Mouse (Mus musculus): ENCODE results near the gene Popdc3. TPM values are rescaled to one million over a fixed set of nuclear protein-coding genes. Genes with fewer than 3 reads are reported as not detected.

Popdc3 gene
- polyA plus RNA-seq, 1 experiment from 2014 or later: 0.58 TPM

DNA sequence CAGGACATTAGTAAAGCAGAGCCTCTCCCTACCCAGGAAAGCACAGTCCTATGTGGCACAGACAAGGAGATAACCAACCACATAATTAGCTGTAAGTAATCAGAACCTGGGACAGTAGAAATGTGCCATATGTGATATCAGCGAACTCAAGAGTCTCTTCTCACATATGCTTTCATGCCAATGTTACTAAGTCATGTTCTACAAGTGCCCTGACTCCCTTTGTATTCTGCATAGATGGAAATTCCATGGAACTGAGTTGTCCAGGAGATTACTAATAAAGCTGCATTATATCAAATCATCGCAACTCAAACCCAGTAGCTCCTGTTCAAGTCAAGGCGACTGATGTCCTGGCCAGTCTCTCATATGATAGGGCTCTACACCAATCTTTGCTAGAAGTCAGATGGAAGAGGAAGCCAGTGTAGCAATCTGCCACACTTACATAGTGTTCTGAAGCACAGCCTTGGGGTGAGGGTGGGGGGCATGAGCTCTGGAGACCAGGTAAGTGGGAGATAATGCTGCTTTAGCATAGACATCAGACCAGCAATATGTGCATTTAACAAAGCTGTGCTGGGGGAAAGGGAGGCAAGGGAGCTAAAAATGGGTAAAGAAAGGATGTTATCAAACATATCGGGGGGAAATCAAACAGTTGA, 2.9 kb downstream of the Popdc3 start:
- no peak overlapping the region for H3K4me3 ChIP-seq (ENCODE audit: low read depth, low read length)
- H3K27ac ChIP-seq (ENCODE audit: low read length): no peak overlapping the region
- no peaks in the 10 kb centered on the region for H3K9me3 ChIP-seq (ENCODE audit: control insufficient read depth, low read depth, low read length)
- no peak overlapping the region for H3K4me2 ChIP-seq (replicated peaks; ENCODE audit: low read depth, low read length)
- no peak overlapping the region for H3K9ac ChIP-seq (replicated peaks; ENCODE audit: low read depth, low read length)
- no peak for ATAC-seq (ENCODE audit: insufficient number of reproducible peaks, insufficient read depth, low FRiP score, low read depth)
- WGBS: 89% methylated on average over 4 of the region's 4 CpGs
- no peaks in the 10 kb centered on the region for H3K36me3 ChIP-seq (ENCODE audit: control insufficient read depth, insufficient read depth, low read length)
- no peaks in the 10 kb centered on the region for H3K27me3 ChIP-seq (ENCODE audit: control insufficient read depth, insufficient read depth, low read length)
- no peaks in the 10 kb centered on the region for H3K4me1 ChIP-seq (ENCODE audit: control insufficient read depth, insufficient read depth, low read length)

DNA sequence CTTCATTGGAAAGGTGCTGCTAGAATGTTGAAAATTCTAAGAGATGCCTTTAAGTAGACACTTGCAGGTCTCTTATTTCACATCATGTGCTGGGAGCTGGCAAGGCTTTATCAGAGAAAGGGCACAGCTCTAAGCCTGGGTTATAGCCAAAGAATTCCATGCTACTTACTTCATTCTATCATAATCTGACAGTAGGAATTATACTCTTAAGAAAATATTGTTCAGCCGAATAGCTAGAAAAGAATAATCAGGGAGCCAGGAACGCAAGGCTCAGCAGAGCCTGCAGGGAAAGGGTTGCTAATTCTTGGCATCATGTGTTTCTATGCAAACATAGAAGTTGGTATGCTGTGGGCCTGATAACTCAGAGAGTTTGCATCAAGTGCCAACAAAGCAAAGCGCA, 3.4 kb downstream of the Popdc3 start:
- Histone ChIP-seq H3K4me1 (ENCODE audit: control insufficient read depth, insufficient read depth, low read length) (no peaks in the 10 kb centered on the region), H3K27me3 (ENCODE audit: control insufficient read depth, insufficient read depth, low read length) (no peaks in the 10 kb centered on the region), H3K4me2 (replicated peaks; ENCODE audit: low read depth, low read length) (no peak overlapping the region), H3K27ac (ENCODE audit: low read length) (no peak overlapping the region), H3K9me3 (ENCODE audit: control insufficient read depth, low read depth, low read length) (no peaks in the 10 kb centered on the region), H3K4me3 (ENCODE audit: low read depth, low read length) (no peak overlapping the region), H3K9ac (replicated peaks; ENCODE audit: low read depth, low read length) (no peak overlapping the region), H3K36me3 (ENCODE audit: control insufficient read depth, insufficient read depth, low read length) (no peaks in the 10 kb centered on the region)
- 75% methylated on average over 3 of the region's 3 CpGs for WGBS
- no peak for ATAC-seq (ENCODE audit: insufficient number of reproducible peaks, insufficient read depth, low FRiP score, low read depth)

DNA sequence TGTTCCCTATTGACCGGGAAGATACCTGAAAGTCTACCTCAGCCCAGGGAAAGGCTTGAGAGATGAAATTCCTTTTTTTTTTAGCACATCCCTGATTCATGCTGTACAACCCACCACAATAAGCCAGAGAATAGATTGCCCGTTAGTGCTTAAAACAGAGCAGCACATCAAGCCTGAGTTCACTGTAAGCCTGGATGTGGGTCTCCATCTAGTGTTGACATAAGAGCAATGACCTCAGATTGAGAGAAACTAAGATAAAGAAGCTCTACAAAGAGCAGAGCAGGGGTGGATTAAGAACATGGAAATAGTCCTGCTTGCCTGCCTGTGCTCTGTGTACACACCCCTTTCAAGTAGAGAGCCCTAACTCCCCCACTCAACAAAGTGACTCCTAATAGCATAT, 7.6 kb downstream of the Popdc3 start:
- no peak overlapping the region for H3K27ac ChIP-seq (ENCODE audit: low read length)
- H3K9ac ChIP-seq (replicated peaks; ENCODE audit: low read depth, low read length): no peak overlapping the region
- 88% methylated on average over 2 of the region's 2 CpGs for WGBS
- H3K4me2 ChIP-seq (replicated peaks; ENCODE audit: low read depth, low read length): no peak overlapping the region
- H3K9me3 ChIP-seq (ENCODE audit: control insufficient read depth, low read depth, low read length): no peaks in the 10 kb centered on the region
- no peaks in the 10 kb centered on the region for H3K4me1 ChIP-seq (ENCODE audit: control insufficient read depth, insufficient read depth, low read length)
- no peak for ATAC-seq (ENCODE audit: insufficient number of reproducible peaks, insufficient read depth, low FRiP score, low read depth)
- no peak overlapping the region for H3K4me3 ChIP-seq (ENCODE audit: low read depth, low read length)
- no peaks in the 10 kb centered on the region for H3K36me3 ChIP-seq (ENCODE audit: control insufficient read depth, insufficient read depth, low read length)
- no peaks in the 10 kb centered on the region for H3K27me3 ChIP-seq (ENCODE audit: control insufficient read depth, insufficient read depth, low read length)

DNA sequence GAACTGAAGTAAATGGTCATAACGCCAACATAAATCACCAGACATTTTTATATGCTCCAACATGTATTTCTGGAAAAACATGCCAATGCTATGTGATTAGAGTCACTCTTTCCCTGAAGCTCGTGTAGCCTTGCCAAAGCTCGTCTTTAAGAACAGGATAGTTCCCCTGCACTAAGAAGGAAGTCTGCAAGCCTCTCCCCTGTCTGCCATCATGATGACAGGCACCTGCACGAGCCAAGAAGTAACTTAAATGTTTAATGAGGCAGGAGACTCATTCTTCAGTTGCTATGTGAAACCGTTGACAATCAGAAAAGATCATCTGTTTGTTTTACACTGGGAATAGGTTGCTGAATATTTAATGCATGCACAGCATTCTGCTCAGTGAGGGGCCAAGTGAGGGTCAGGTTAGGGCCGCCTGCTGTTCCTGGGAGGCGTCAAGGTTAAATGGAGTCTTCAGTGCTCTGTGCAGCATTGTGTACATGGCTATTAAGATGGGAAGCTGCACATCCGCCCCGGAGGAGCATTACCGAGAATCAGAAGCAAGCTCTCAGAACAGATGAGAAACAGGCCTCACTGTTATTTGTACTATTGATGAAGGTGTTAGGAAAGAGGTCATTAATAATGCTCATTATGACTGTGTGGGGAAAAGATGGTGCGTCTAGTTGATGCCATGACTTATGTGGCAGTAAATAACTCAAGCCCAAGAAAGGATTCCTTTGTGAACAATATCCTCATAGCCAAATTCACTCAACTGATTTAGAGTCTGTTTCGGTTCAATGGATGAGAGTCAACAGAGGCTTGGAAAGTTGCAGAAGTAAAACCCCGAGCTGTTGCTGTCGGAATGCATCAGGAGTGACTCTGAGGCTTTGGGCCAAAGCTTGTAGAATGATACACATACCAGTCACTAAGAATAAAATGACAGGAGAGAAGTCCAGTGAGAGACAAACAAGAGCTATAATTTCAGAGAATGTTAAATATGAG, 15.7 kb downstream of the Popdc3 start:
- no peaks in the 10 kb centered on the region for H3K4me1 ChIP-seq (ENCODE audit: control insufficient read depth, insufficient read depth, low read length)
- ATAC-seq (ENCODE audit: insufficient number of reproducible peaks, insufficient read depth, low FRiP score, low read depth): no peak
- no peaks in the 10 kb centered on the region for H3K36me3 ChIP-seq (ENCODE audit: control insufficient read depth, insufficient read depth, low read length)
- no peak overlapping the region for H3K4me2 ChIP-seq (replicated peaks; ENCODE audit: low read depth, low read length)
- H3K27ac ChIP-seq (ENCODE audit: low read length): no peak overlapping the region
- no peak overlapping the region for H3K4me3 ChIP-seq (ENCODE audit: low read depth, low read length)
- no peaks in the 10 kb centered on the region for H3K9me3 ChIP-seq (ENCODE audit: control insufficient read depth, low read depth, low read length)
- 43% methylated on average over 14 of the region's 14 CpGs for WGBS
- no peak overlapping the region for H3K9ac ChIP-seq (replicated peaks; ENCODE audit: low read depth, low read length)
- no peaks in the 10 kb centered on the region for H3K27me3 ChIP-seq (ENCODE audit: control insufficient read depth, insufficient read depth, low read length)

DNA sequence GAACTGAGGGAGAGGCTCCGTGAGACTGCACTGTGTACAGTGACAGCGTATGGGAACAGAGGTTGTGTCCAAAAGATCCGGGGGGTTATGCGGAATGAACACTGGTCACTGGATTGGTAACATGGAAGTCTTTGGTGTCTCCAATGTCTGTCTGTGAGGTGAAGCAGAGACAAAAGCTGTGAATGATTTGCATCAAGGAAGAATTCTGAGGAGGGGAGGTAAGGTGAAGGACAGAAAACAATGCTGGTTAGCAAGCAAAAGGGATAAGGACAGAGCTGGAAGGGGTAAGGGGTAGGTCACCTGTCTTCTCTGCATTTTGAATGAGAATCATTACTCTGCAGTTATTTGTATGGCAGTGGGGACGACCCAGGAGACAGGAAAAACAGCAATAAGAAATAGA, 16.6 kb downstream of the Popdc3 start:
- Histone ChIP-seq H3K27me3 (ENCODE audit: control insufficient read depth, insufficient read depth, low read length) (no peaks in the 10 kb centered on the region), H3K27ac (ENCODE audit: low read length) (no peak overlapping the region), H3K4me2 (replicated peaks; ENCODE audit: low read depth, low read length) (no peak overlapping the region), H3K9ac (replicated peaks; ENCODE audit: low read depth, low read length) (no peak overlapping the region), H3K9me3 (ENCODE audit: control insufficient read depth, low read depth, low read length) (no peaks in the 10 kb centered on the region), H3K4me3 (ENCODE audit: low read depth, low read length) (no peak overlapping the region), H3K4me1 (ENCODE audit: control insufficient read depth, insufficient read depth, low read length) (no peaks in the 10 kb centered on the region), H3K36me3 (ENCODE audit: control insufficient read depth, insufficient read depth, low read length) (no peaks in the 10 kb centered on the region)
- ATAC-seq (ENCODE audit: insufficient number of reproducible peaks, insufficient read depth, low FRiP score, low read depth): no peak
- WGBS: 84% methylated on average over 5 of the region's 5 CpGs

DNA sequence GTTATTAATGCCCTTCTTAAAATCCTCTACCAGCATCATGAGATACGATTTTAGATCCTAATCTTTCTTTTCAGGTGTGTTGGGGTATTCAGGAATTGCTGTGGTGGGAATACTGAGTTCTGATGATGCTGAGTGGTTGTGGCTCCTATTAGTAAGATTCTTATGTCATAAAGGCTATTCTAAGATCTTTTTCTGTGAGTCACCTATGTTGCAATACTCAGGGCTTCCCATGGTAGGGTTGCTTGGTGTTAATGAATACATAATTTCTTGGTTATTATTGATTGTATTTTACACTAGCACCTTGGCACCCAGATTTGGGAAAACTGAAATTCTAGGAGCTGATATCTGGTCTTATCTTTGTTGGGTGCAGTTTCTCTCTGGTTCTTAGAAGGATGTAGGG, 26.7 kb downstream of the Popdc3 start:
- no peaks in the 10 kb centered on the region for H3K27me3 ChIP-seq (ENCODE audit: control insufficient read depth, insufficient read depth, low read length)
- no peak for ATAC-seq (ENCODE audit: insufficient number of reproducible peaks, insufficient read depth, low FRiP score, low read depth)
- no peaks in the 10 kb centered on the region for H3K36me3 ChIP-seq (ENCODE audit: control insufficient read depth, insufficient read depth, low read length)
- no peak overlapping the region for H3K4me3 ChIP-seq (ENCODE audit: low read depth, low read length)
- no peak overlapping the region for H3K9ac ChIP-seq (replicated peaks; ENCODE audit: low read depth, low read length)
- no peaks in the 10 kb centered on the region; the same call in 1 of the 2 replicates for H3K9me3 ChIP-seq (ENCODE audit: control insufficient read depth, low read depth, low read length)
- 46% methylated on average over 1 of the region's 1 CpGs for WGBS
- no peaks in the 10 kb centered on the region for H3K4me1 ChIP-seq (ENCODE audit: control insufficient read depth, insufficient read depth, low read length)
- no peak overlapping the region for H3K27ac ChIP-seq (ENCODE audit: low read length)
- H3K4me2 ChIP-seq (replicated peaks; ENCODE audit: low read depth, low read length): no peak overlapping the region

DNA sequence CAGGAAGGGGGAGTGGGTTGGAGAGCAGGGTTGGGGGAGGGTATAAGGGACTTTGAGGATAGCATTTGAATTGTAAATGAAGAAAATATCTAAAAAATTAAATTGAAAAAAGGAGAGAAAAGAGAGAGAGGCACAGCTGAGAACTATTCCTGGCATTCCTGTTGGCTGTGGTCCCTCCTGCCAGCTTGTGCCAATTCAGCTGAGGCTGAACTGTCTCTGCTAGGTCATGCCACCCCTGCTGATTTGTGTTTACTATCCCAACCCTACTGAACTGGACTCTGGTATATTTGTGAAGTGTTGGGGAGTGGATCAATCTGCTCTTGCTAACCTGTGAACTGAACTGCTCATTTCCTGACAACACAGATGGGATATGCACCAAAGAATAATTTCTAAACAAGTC, 32.3 kb downstream of the Popdc3 start:
- no peak overlapping the region for H3K4me2 ChIP-seq (replicated peaks; ENCODE audit: low read depth, low read length)
- ATAC-seq (ENCODE audit: insufficient number of reproducible peaks, insufficient read depth, low FRiP score, low read depth): no peak
- H3K4me3 ChIP-seq (ENCODE audit: low read depth, low read length): no peak overlapping the region
- no peak overlapping the region for H3K27ac ChIP-seq (ENCODE audit: low read length)
- H3K9ac ChIP-seq (replicated peaks; ENCODE audit: low read depth, low read length): no peak overlapping the region
- no peaks in the 10 kb centered on the region; the same call in 1 of the 2 replicates for H3K9me3 ChIP-seq (ENCODE audit: control insufficient read depth, low read depth, low read length)
- H3K4me1 ChIP-seq (ENCODE audit: control insufficient read depth, insufficient read depth, low read length): no peaks in the 10 kb centered on the region
- no peaks in the 10 kb centered on the region for H3K36me3 ChIP-seq (ENCODE audit: control insufficient read depth, insufficient read depth, low read length)
- H3K27me3 ChIP-seq (ENCODE audit: control insufficient read depth, insufficient read depth, low read length): no peaks in the 10 kb centered on the region

DNA sequence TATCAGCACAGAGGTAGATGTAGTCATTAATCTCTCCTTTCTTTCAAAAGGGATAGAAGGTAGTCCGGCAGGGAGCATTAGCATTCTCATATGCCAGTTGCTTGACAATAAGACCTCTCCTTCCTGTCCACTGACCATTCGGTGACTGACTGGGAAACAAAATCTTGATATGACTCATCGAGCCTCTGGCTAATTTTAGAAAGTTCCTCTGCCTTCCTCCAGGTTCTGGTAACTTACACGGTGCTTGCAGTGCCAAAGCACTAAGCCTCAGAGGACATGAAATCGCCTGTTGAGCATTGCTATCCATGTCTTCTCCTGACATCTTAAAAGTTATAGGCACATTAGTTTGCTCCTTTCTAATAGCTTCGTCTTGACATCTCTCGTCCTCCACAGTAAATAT, 38.8 kb downstream of the Popdc3 start:
- 70% methylated on average over 7 of the region's 7 CpGs for WGBS
- Histone ChIP-seq H3K27me3 (ENCODE audit: control insufficient read depth, insufficient read depth, low read length) (no peaks in the 10 kb centered on the region), H3K4me3 (ENCODE audit: low read depth, low read length) (no peak overlapping the region), H3K4me1 (ENCODE audit: control insufficient read depth, insufficient read depth, low read length) (no peaks in the 10 kb centered on the region), H3K27ac (ENCODE audit: low read length) (no peak overlapping the region), H3K4me2 (replicated peaks; ENCODE audit: low read depth, low read length) (no peak overlapping the region), H3K9ac (replicated peaks; ENCODE audit: low read depth, low read length) (no peak overlapping the region), H3K9me3 (ENCODE audit: control insufficient read depth, low read depth, low read length) (no peaks in the 10 kb centered on the region), H3K36me3 (ENCODE audit: control insufficient read depth, insufficient read depth, low read length) (no peaks in the 10 kb centered on the region)
- ATAC-seq (ENCODE audit: insufficient number of reproducible peaks, insufficient read depth, low FRiP score, low read depth): no peak

Measured in stomach, embryonic 14.5 days (tissue).